Mouse (Mus musculus) B cell, adult 62 days (primary cell): ENCODE data around the gene Serpinb6a. TPM values are rescaled to one million over a fixed set of nuclear protein-coding genes. Genes with fewer than 3 reads are reported as not detected.

Experiments used
- total RNA-seq: library from RNA; stranded (reverse); gene quantifications from 4 replicates; pipeline ENCODE4 v1.2.4, GENCODE M21; 2023

Gene Serpinb6a
- 12.6 to 15.5 TPM (median 12.9 TPM) in 4 replicates for total RNA-seq

DNA sequence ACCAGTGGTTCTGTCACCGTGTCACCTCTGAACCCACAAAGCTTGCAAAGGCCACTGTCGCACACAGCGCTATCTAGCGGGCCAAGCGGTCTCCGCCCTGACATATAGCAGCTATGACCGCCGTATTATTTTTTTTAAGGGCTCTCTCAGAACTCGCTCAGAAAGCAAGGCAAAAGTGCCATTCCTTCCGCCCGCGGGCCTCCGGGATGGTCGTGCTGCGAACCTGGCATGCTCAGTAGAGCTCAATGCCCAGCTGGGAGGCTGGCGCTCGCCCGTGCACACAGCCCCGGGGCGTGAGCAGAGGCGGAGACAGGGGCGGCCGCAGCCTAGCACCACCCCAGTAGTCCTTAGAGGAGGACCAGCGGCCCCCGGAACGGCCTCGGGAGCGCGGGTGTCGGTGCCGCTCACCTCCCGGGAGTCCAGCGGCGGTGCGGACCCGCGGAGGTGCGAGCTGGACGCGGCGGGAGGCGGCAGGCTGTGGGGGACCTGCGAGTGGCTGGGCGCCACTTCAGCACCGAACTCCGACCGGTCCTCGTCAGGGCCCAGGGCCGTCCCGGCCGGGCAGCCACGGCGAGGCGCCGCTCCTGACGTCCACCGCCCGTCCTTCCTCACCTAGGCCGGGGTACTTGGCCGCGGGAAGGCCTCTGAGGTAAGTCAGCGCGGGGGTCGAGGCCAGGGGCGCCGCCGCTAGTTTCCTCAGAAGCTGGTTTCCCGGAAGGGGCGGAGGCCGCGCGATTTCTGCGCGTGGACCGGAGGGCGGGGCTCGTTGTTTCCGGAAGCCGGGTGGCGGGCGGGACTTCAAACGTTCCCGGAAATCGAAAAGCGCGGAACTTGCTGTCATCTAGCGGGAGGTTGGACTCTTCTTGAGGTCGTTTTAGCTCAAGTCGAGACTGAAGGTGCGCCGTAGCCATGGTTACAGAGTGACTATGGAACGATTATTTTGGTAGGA lies at the start of gene Serpinb6a, which contains the start of gene Ripk1:
Gene Serpinb6a (minus strand): TSS at position 737 of the 949 bp plus-strand sequence.
Gene Ripk1 (plus strand): TSS at position 306 of the 949 bp plus-strand sequence.

DNA sequence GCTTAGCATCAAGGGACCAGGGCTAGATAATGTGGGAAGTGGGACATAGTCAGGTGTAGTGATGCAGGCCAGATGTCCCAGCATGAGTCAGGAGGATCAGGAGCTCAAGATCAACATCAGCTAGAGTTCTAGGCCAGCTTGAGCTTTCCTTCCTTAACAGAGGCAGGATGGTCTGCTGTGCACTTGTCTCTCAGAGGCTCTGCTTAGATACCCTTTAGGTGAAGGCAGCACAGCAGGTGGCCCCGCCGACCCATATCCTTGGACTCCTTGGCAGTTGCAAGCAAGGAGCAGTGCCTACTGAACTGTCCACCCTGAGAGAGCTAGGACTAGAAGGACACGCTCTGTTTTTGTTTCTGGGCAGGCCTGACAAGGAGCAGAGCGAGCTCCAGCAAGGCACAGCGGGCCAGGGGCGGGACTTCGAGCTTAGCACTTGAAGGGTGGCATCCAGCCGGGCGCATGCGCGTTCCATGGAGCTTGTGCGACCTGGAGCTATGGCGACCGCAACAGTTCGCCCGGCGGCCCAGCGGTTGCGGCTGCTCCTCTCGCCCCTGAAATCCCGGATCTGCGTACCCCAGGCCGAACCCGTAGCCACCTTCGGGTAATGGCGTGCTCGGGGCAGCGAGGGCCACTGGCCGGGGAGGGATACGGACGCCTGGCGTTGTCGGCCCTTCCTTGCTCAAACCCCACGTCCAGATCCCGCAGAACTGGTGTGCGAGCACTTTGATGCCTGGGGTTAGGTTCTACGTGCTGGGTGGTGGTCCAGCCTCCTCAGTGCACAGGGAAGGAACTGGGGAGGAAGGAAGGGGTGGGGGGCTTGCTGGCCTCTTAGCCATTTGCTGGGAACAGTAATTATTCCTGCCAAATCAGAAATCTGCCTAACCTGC lies 34.8 kb upstream of the Serpinb6a start, which contains the start of gene Bphl:
Gene Bphl (plus strand): TSS at position 426 of the 884 bp plus-strand sequence.

GRCm38 (mm10) chr13:33964206-33965046 lies 38.2 kb downstream of the Serpinb6a start, which contains the start of gene Nqo2:
Nqo2 (plus strand) TSS chr13:33964687.

DNA sequence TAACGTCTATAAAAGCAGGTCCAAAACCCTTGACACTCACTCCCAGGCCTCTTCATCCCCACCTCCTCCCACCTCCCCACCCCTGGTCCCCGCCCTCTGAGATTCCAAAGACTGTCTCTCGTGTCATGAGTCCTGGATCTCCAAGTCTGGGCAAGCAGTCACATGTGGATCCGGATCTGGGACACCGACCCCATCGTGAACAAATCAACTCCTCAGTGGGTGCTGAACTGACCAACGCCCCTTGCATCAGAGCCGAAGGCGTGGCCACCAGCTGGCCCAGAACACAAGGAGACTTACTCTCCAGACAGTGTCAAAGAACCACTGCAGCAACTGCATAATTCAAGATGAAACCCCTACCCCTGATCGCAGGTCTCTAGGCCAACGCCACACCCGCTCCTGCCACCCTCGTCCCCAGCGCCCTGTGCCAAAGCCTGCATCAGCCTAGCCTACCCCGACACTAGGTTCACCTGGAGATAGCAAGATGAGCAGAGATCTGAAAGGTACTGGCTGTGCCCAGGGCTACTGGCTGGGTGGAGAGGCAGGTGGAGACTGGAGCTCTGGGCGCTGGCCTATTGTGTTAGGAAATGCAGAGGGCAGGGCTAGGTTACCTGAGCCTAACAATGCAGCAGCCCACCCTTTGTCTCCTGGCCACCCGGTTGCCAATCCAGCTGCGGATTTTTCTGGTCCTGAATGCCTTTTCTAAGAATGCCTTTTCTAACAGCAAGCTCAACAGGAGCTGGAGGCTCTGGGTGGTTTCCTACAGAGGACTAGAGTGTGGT lies 97.2 kb downstream of the Serpinb6a start, which contains the start of gene Serpinb6c:
Gene Serpinb6c (minus strand): TSS at position 533 of the 779 bp plus-strand sequence.

Other genes with a start within 250 kb of the Serpinb6a start
- gene Serpinb6e, start 159.4 kb downstream of the Serpinb6a start, total RNA-seq = not detected in 4 replicates
- not detected in 4 replicates for gene Serpinb6c, start 97.1 kb downstream of the Serpinb6a start, total RNA-seq
- gene Nqo2, start 38.1 kb downstream of the Serpinb6a start, total RNA-seq = 1.6 to 4.4 TPM (median 2.7 TPM) in 4 replicates
- 44.4 to 46.7 TPM (median 45.7 TPM) in 4 replicates for gene Ripk1, start 431 bp downstream of the Serpinb6a start, total RNA-seq
- 8.4 to 15.2 TPM (median 14.4 TPM) in 4 replicates for gene Bphl, start 34.8 kb upstream of the Serpinb6a start, total RNA-seq
- gene Tubb2a, start 75.2 kb upstream of the Serpinb6a start, total RNA-seq = 11.8 to 16.2 TPM (median 14.6 TPM) in 4 replicates
- gene Tubb2b, start 127.7 kb upstream of the Serpinb6a start, total RNA-seq = 3.0 to 4.3 TPM (median 3.4 TPM) in 4 replicates
- gene Psmg4, start 160.2 kb upstream of the Serpinb6a start, total RNA-seq = 32.0 to 42.3 TPM (median 40.4 TPM) in 4 replicates